Mouse (Mus musculus): Measurements from ENCODE around the gene Nsmce3. TPM values are rescaled to one million over a fixed set of nuclear protein-coding genes. Genes with fewer than 3 reads are reported as not detected.
A peak's percentile ranks its signal among the peaks of the same experiment; 100 is the strongest.

The Nsmce3 gene
- polyA plus RNA-seq, 1 experiment from 2014 or later = 10.4 TPM

GRCm38 (mm10) chr7:64896587-64896986 lies 23.8 kb upstream of the Nsmce3 start:
- Histone ChIP-seq H3K9me3 (ENCODE audit: control insufficient read depth, low read length) (no peaks in the 10 kb centered on the region), H3K4me3 (ENCODE audit: low read length) (no peak overlapping the region), H3K36me3 (ENCODE audit: control insufficient read depth, insufficient read depth, low read length) (no peaks in the 10 kb centered on the region), H3K4me1 (replicated peaks; ENCODE audit: control insufficient read depth, insufficient read depth, low read length) (0 out of 2 replicates have a peak, but pooled peaks cover 3% of the 10 kb centered on the region), H3K4me2 (ENCODE audit: low read depth, low read length) (no peak overlapping the region), H3K27ac (ENCODE audit: low read length) (no peak overlapping the region), H3K27me3 (ENCODE audit: control insufficient read depth, insufficient read depth, low read depth, low read length) (no peaks in the 10 kb centered on the region), H3K9ac (ENCODE audit: low read length) (no peak overlapping the region)
- no peak for ATAC-seq (ENCODE audit: low read depth)
- 71% methylated on average over 6 of the region's 6 CpGs for WGBS

- WGBS = 32% methylated on average over 5 of the region's 5 CpGs
- H3K36me3 ChIP-seq (ENCODE audit: control insufficient read depth, insufficient read depth, low read length) = no peaks in the 10 kb centered on the region
- ATAC-seq (ENCODE audit: low read depth) = peak; percentile 83
- no peak overlapping the region for H3K4me3 ChIP-seq (ENCODE audit: low read length)
- H3K9me3 ChIP-seq (ENCODE audit: control insufficient read depth, low read length) = no peaks in the 10 kb centered on the region
- no peak overlapping the region for H3K9ac ChIP-seq (ENCODE audit: low read length)
- no peaks in the 10 kb centered on the region for H3K27me3 ChIP-seq (ENCODE audit: control insufficient read depth, insufficient read depth, low read depth, low read length)
- peak overlapping the region; percentile 43; the same call in 1 of the 2 replicates for H3K27ac ChIP-seq (ENCODE audit: low read length)
- H3K4me1 ChIP-seq (replicated peaks; ENCODE audit: control insufficient read depth, insufficient read depth, low read length) = 0 out of 2 replicates have a peak, but pooled peaks cover 3% of the 10 kb centered on the region
- H3K4me2 ChIP-seq (ENCODE audit: low read depth, low read length) = 0 out of 2 replicates have a peak overlapping the region, but pooled peaks have one; percentile 2
Measured at GRCm38 (mm10) chr7:64895685-64896101, 22.9 kb upstream of the Nsmce3 start.

GRCm38 (mm10) chr7:64891139-64891538 lies 18.3 kb upstream of the Nsmce3 start:
- H3K4me1 ChIP-seq (replicated peaks; ENCODE audit: control insufficient read depth, insufficient read depth, low read length) = 0 out of 2 replicates have a peak, but pooled peaks cover 3% of the 10 kb centered on the region
- no peak for ATAC-seq (ENCODE audit: low read depth)
- H3K9me3 ChIP-seq (ENCODE audit: control insufficient read depth, low read length) = no peaks in the 10 kb centered on the region
- 54% methylated on average over 3 of the region's 3 CpGs for WGBS
- H3K4me2 ChIP-seq (ENCODE audit: low read depth, low read length) = no peak overlapping the region
- no peak overlapping the region for H3K4me3 ChIP-seq (ENCODE audit: low read length)
- no peaks in the 10 kb centered on the region for H3K27me3 ChIP-seq (ENCODE audit: control insufficient read depth, insufficient read depth, low read depth, low read length)
- no peak overlapping the region for H3K27ac ChIP-seq (ENCODE audit: low read length)
- H3K9ac ChIP-seq (ENCODE audit: low read length) = no peak overlapping the region
- H3K36me3 ChIP-seq (ENCODE audit: control insufficient read depth, insufficient read depth, low read length) = no peaks in the 10 kb centered on the region

GRCm38 (mm10) chr7:64889919-64890318 lies 17.1 kb upstream of the Nsmce3 start:
- WGBS = 53% methylated on average over 9 of the region's 9 CpGs
- ATAC-seq (ENCODE audit: low read depth) = peak; percentile 75

GRCm38 (mm10) chr7:64884187-64884862 lies 11.5 kb upstream of the Nsmce3 start:
- no peaks in the 10 kb centered on the region for H3K4me1 ChIP-seq (replicated peaks; ENCODE audit: control insufficient read depth, insufficient read depth, low read length)
- H3K36me3 ChIP-seq (ENCODE audit: control insufficient read depth, insufficient read depth, low read length) = no peaks in the 10 kb centered on the region
- H3K9me3 ChIP-seq (ENCODE audit: control insufficient read depth, low read length) = no peaks in the 10 kb centered on the region
- H3K9ac ChIP-seq (ENCODE audit: low read length) = no peak overlapping the region
- ATAC-seq (ENCODE audit: low read depth) = no peak
- no peak overlapping the region for H3K4me2 ChIP-seq (ENCODE audit: low read depth, low read length)
- no peaks in the 10 kb centered on the region for H3K27me3 ChIP-seq (ENCODE audit: control insufficient read depth, insufficient read depth, low read depth, low read length)
- no peak overlapping the region for H3K4me3 ChIP-seq (ENCODE audit: low read length)
- 62% methylated on average over 11 of the region's 11 CpGs for WGBS
- no peak overlapping the region for H3K27ac ChIP-seq (ENCODE audit: low read length)

More at GRCm38 (mm10) chr7:64889919-64890318, 17.1 kb upstream of the Nsmce3 start:
- H3K9me3 ChIP-seq (ENCODE audit: control insufficient read depth, low read length) = no peaks in the 10 kb centered on the region
- no peak overlapping the region for H3K9ac ChIP-seq (ENCODE audit: low read length)
- H3K4me3 ChIP-seq (ENCODE audit: low read length) = no peak overlapping the region
- no peak overlapping the region for H3K27ac ChIP-seq (ENCODE audit: low read length)
- no peaks in the 10 kb centered on the region for H3K27me3 ChIP-seq (ENCODE audit: control insufficient read depth, insufficient read depth, low read depth, low read length)
- no peaks in the 10 kb centered on the region for H3K36me3 ChIP-seq (ENCODE audit: control insufficient read depth, insufficient read depth, low read length)
- H3K4me1 ChIP-seq (replicated peaks; ENCODE audit: control insufficient read depth, insufficient read depth, low read length) = no peaks in the 10 kb centered on the region
- no peak overlapping the region for H3K4me2 ChIP-seq (ENCODE audit: low read depth, low read length)

- Histone ChIP-seq H3K9me3 (ENCODE audit: control insufficient read depth, low read length) (no peaks in the 10 kb centered on the region), H3K27ac (ENCODE audit: low read length) (no peak overlapping the region), H3K9ac (ENCODE audit: low read length) (no peak overlapping the region), H3K4me2 (ENCODE audit: low read depth, low read length) (no peak overlapping the region), H3K4me3 (ENCODE audit: low read length) (no peak overlapping the region), H3K4me1 (replicated peaks; ENCODE audit: control insufficient read depth, insufficient read depth, low read length) (no peaks in the 10 kb centered on the region), H3K36me3 (ENCODE audit: control insufficient read depth, insufficient read depth, low read length) (no peaks in the 10 kb centered on the region), H3K27me3 (ENCODE audit: control insufficient read depth, insufficient read depth, low read depth, low read length) (no peaks in the 10 kb centered on the region)
- ATAC-seq (ENCODE audit: low read depth) = no peak
- 58% methylated on average over 6 of the region's 6 CpGs for WGBS
Measured at GRCm38 (mm10) chr7:64882243-64882642, 9.4 kb upstream of the Nsmce3 start.

- 60% methylated on average over 7 of the region's 7 CpGs for WGBS
- H3K27me3 ChIP-seq (ENCODE audit: control insufficient read depth, insufficient read depth, low read depth, low read length) = no peaks in the 10 kb centered on the region
- H3K4me2 ChIP-seq (ENCODE audit: low read depth, low read length) = no peak overlapping the region
- no peaks in the 10 kb centered on the region for H3K4me1 ChIP-seq (replicated peaks; ENCODE audit: control insufficient read depth, insufficient read depth, low read length)
- no peaks in the 10 kb centered on the region for H3K36me3 ChIP-seq (ENCODE audit: control insufficient read depth, insufficient read depth, low read length)
- H3K9ac ChIP-seq (ENCODE audit: low read length) = no peak overlapping the region
- H3K9me3 ChIP-seq (ENCODE audit: control insufficient read depth, low read length) = no peaks in the 10 kb centered on the region
- no peak for ATAC-seq (ENCODE audit: low read depth)
- no peak overlapping the region for H3K27ac ChIP-seq (ENCODE audit: low read length)
- no peak overlapping the region for H3K4me3 ChIP-seq (ENCODE audit: low read length)
Measured at GRCm38 (mm10) chr7:64881387-64881786, 8.6 kb upstream of the Nsmce3 start.

- no peak overlapping the region for H3K4me3 ChIP-seq (ENCODE audit: low read length)
- no peaks in the 10 kb centered on the region for H3K27me3 ChIP-seq (ENCODE audit: control insufficient read depth, insufficient read depth, low read depth, low read length)
- no peak for ATAC-seq (ENCODE audit: low read depth)
- no peak overlapping the region for H3K9ac ChIP-seq (ENCODE audit: low read length)
- no peaks in the 10 kb centered on the region for H3K9me3 ChIP-seq (ENCODE audit: control insufficient read depth, low read length)
- no peaks in the 10 kb centered on the region for H3K4me1 ChIP-seq (replicated peaks; ENCODE audit: control insufficient read depth, insufficient read depth, low read length)
- H3K27ac ChIP-seq (ENCODE audit: low read length) = no peak overlapping the region
- 81% methylated on average over 5 of the region's 5 CpGs for WGBS
- H3K36me3 ChIP-seq (ENCODE audit: control insufficient read depth, insufficient read depth, low read length) = no peaks in the 10 kb centered on the region
- H3K4me2 ChIP-seq (ENCODE audit: low read depth, low read length) = no peak overlapping the region
Measured at GRCm38 (mm10) chr7:64880415-64880814, 7.6 kb upstream of the Nsmce3 start.

- no peak overlapping the region for H3K27ac ChIP-seq (ENCODE audit: low read length)
- no peak overlapping the region for H3K9ac ChIP-seq (ENCODE audit: low read length)
- H3K36me3 ChIP-seq (ENCODE audit: control insufficient read depth, insufficient read depth, low read length) = no peaks in the 10 kb centered on the region
- H3K9me3 ChIP-seq (ENCODE audit: control insufficient read depth, low read length) = no peaks in the 10 kb centered on the region
- no peak overlapping the region for H3K4me2 ChIP-seq (ENCODE audit: low read depth, low read length)
- H3K4me3 ChIP-seq (ENCODE audit: low read length) = no peak overlapping the region
- no peaks in the 10 kb centered on the region for H3K27me3 ChIP-seq (ENCODE audit: control insufficient read depth, insufficient read depth, low read depth, low read length)
- peaks cover 8% of the 10 kb centered on the region for H3K4me1 ChIP-seq (replicated peaks; ENCODE audit: control insufficient read depth, insufficient read depth, low read length)
- WGBS = 79% methylated on average over 4 of the region's 4 CpGs
- no peak for ATAC-seq (ENCODE audit: low read depth)
Measured at GRCm38 (mm10) chr7:64874941-64875340, 2.1 kb upstream of the Nsmce3 start.
